Mouse (Mus musculus): ENCODE measurements around the gene Pilrb1. TPM values are rescaled to one million over a fixed set of nuclear protein-coding genes. Genes with fewer than 3 reads are reported as not detected.
"Not testable (repeated sequence)": the region's sequence is repeated elsewhere in the genome, so short reads cannot be mapped to it uniquely, and the experiment has no call there.

The Pilrb1 gene
- polyA plus RNA-seq (2012; rRNA removed) = 9.5 and 10.1 TPM in 2 replicates

DNA sequence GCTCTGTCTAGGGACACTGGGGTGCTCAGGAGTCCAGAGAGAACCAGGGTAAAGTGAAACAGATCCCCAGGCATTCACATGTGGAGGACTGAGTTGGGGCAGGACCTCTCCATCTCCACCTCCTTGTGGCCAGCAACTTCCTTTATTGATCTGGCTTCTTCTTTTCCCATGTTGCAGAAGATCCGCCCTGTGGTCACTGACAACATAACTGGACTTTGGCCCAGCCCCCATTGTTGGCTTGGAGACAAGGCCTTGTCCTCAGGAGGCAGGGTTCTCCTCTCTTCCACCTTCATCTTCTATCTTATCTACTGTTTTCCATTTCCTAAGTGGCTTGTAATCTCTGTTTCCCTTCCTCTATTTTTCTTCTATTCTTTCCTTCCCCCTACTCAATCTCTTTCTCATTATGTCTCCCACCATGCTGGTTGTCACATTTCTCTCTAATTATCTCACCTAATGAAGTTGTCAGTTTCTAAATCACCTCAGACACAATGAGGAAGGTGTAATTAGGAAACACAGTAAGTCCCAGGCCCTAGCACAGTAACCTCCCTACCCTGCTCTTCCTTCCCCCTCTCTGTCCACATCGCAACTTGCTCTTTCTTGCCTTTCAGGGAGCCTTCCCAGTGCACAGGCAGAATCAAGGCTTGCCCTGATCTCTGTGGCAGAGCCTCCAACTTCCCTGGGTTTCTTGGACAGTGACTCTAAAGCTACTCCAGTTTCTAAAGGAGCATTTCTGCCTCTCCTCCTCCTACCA, at the start of gene Pilrb1:
Pilrb1 (minus strand) TSS at position 147 of the 751 bp plus-strand sequence.
- 71% methylated on average over 2 of the region's 2 CpGs for WGBS

DNA sequence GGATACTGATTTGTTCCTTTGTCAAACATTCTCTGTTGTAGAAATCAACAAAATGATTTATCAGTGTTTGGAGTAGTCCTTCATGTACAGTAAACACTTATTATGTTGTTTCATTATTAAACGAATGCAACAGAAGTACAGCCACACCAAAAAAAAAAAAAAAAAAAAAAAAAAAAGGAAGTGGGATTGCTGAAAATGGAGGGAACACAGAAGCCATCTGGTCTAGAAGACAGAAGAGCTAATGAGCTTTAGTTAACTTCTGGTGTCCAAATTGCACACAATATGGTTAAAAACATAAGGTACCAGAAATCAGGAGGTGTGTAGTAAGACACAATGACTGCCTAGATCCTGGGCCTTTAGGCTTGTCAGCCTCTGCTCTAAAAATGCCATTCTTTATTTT, 39.9 kb upstream of the Pilrb1 start:
- no peak overlapping the region for H3K4me3 ChIP-seq (ENCODE audit: control insufficient read depth, insufficient read depth, low read length)

More for the DNA sequence above, at the start of gene Pilrb1:
- H3K4me1 ChIP-seq (replicated peaks; ENCODE audit: control insufficient read depth, insufficient read depth, low read length); H3K4me3 ChIP-seq (ENCODE audit: control insufficient read depth, insufficient read depth, low read length); H3K27me3 ChIP-seq (ENCODE audit: control insufficient read depth, insufficient read depth, low read length); DNase-seq; H3K27ac ChIP-seq (ENCODE audit: control insufficient read depth, insufficient read depth, low read length); H3K36me3 ChIP-seq (ENCODE audit: control insufficient read depth, insufficient read depth, low read length): not testable (repeated sequence)

DNA sequence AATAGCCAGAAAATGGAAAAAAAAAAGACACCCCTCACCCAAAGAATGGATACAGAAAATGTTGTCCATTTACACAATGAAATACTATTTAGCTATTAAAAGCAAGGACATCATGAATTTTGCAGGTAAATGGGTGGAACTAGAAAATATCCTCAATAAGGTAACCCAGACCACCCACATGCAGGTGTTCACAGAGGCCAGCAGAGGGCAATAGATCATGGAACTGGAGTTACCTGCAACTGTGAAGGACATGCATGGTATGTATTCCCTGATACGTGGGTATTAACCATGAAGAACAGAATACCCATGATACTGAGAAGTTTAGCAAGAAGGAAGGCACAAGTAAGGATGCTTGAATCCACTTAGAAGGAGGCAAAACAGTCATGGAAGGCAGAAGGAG, 35.0 kb upstream of the Pilrb1 start:
- no peaks in the 10 kb centered on the region for H3K4me1 ChIP-seq (replicated peaks; ENCODE audit: control insufficient read depth, insufficient read depth, low read length)
- no peak for DNase-seq
- WGBS = 54% methylated on average over 1 of the region's 1 CpGs
- no peaks in the 10 kb centered on the region for H3K27me3 ChIP-seq (ENCODE audit: control insufficient read depth, insufficient read depth, low read length)
- no peaks in the 10 kb centered on the region for H3K36me3 ChIP-seq (ENCODE audit: control insufficient read depth, insufficient read depth, low read length)
- H3K4me3 ChIP-seq (ENCODE audit: control insufficient read depth, insufficient read depth, low read length) = no peak overlapping the region
- TF ChIP-seq CTCF (IDR thresholded peaks at IDR 0.05; ENCODE audit: borderline replicate concordance, control insufficient read depth, extremely low read depth, insufficient read depth, low read length, poor library complexity) (no peak), POLR2A (IDR thresholded peaks at IDR 0.05; ENCODE audit: control insufficient read depth, extremely low read depth, insufficient read depth, low read length, poor library complexity) (no peak)
- H3K27ac ChIP-seq (ENCODE audit: control insufficient read depth, insufficient read depth, low read length) = no peak overlapping the region

More for the DNA sequence above, 39.9 kb upstream of the Pilrb1 start:
- WGBS = 31% methylated on average over 1 of the region's 1 CpGs
- Histone ChIP-seq H3K36me3 (ENCODE audit: control insufficient read depth, insufficient read depth, low read length) (no peaks in the 10 kb centered on the region), H3K27me3 (ENCODE audit: control insufficient read depth, insufficient read depth, low read length) (no peaks in the 10 kb centered on the region), H3K4me1 (replicated peaks; ENCODE audit: control insufficient read depth, insufficient read depth, low read length) (no peaks in the 10 kb centered on the region), H3K27ac (ENCODE audit: control insufficient read depth, insufficient read depth, low read length) (no peak overlapping the region)
- no peak for TF ChIP-seq POLR2A (IDR thresholded peaks at IDR 0.05; ENCODE audit: control insufficient read depth, extremely low read depth, insufficient read depth, low read length, poor library complexity)
- no peak for TF ChIP-seq CTCF (IDR thresholded peaks at IDR 0.05; ENCODE audit: borderline replicate concordance, control insufficient read depth, extremely low read depth, insufficient read depth, low read length, poor library complexity)
- no peak for DNase-seq

DNA sequence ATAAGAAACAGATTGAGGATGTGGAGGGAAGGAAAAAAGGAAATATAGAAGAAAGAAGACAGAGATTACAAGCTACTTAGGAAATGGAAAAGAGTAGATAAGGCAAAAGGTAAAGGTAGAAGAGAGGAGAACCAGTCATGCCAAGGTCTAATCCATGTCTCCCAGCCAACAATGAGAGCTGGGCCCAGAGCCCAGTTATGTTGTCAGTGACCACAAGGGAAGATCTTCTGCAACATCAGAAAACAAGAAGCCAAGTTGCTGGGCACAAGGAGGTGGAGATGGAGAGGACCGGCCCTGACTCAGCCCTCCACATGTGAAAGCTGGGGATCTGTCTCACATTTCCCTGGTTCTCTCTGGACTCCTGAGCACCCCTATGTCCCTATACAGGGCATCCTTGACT, 29.8 kb upstream of the Pilrb1 start:
- no peak for DNase-seq
- H3K4me3 ChIP-seq (ENCODE audit: control insufficient read depth, insufficient read depth, low read length) = no peak overlapping the region
- no peaks in the 10 kb centered on the region for H3K4me1 ChIP-seq (replicated peaks; ENCODE audit: control insufficient read depth, insufficient read depth, low read length)
- H3K36me3 ChIP-seq (ENCODE audit: control insufficient read depth, insufficient read depth, low read length) = no peaks in the 10 kb centered on the region
- WGBS = 86% methylated on average over 1 of the region's 1 CpGs
- no peak overlapping the region for H3K27ac ChIP-seq (ENCODE audit: control insufficient read depth, insufficient read depth, low read length)
- TF ChIP-seq POLR2A (IDR thresholded peaks at IDR 0.05; ENCODE audit: control insufficient read depth, extremely low read depth, insufficient read depth, low read length, poor library complexity) = no peak
- no peak for TF ChIP-seq CTCF (IDR thresholded peaks at IDR 0.05; ENCODE audit: borderline replicate concordance, control insufficient read depth, extremely low read depth, insufficient read depth, low read length, poor library complexity)
- no peaks in the 10 kb centered on the region for H3K27me3 ChIP-seq (ENCODE audit: control insufficient read depth, insufficient read depth, low read length)

DNA sequence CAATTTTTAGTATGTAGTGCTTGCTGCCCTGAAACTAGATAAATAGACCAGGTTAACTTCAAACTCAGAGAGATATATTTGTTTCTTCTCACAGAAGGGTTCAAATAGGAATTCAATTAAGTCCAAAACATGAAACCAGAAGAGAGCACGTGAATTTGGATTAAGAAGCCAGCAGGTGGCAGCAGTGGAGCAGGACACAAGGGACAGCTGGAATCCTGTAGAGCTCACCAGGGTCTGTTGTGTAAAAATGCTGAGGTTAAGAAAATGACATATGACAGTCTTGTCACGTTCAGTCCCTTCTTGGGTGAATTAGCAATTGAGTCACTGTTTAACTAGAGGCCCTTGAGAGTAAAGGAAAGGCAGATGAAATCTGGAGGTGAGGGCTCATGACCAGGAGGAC, 28.0 kb upstream of the Pilrb1 start:
- peak; percentile 31 for DNase-seq
- TF ChIP-seq POLR2A (IDR thresholded peaks at IDR 0.05; ENCODE audit: control insufficient read depth, extremely low read depth, insufficient read depth, low read length, poor library complexity) (no peak), CTCF (IDR thresholded peaks at IDR 0.05; ENCODE audit: borderline replicate concordance, control insufficient read depth, extremely low read depth, insufficient read depth, low read length, poor library complexity) (no peak)
- Histone ChIP-seq H3K27ac (ENCODE audit: control insufficient read depth, insufficient read depth, low read length) (no peak overlapping the region), H3K4me1 (replicated peaks; ENCODE audit: control insufficient read depth, insufficient read depth, low read length) (no peaks in the 10 kb centered on the region), H3K4me3 (ENCODE audit: control insufficient read depth, insufficient read depth, low read length) (no peak overlapping the region), H3K27me3 (ENCODE audit: control insufficient read depth, insufficient read depth, low read length) (no peaks in the 10 kb centered on the region), H3K36me3 (ENCODE audit: control insufficient read depth, insufficient read depth, low read length) (no peaks in the 10 kb centered on the region)
- WGBS = 3% methylated on average over 2 of the region's 2 CpGs

DNA sequence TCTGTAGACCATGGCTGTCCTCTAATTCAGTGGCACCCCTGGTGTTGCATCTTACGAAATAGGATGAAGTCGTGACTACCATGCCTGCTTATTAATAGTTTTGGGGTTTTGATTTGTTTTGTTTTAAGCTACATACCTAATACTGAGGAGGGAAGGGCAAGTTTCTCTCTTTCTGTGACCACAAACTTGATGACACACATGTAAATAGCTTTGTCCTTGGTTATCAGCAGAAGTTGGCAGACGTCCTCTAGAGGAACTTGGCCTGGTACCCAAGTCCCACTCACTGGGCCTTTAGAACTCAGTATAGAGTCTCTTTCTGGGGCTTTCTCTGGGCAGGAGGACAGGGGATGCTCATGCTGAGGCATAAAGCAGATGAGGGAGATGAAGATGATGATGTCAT, 25.4 kb upstream of the Pilrb1 start:
- no peak for TF ChIP-seq CTCF (IDR thresholded peaks at IDR 0.05; ENCODE audit: borderline replicate concordance, control insufficient read depth, extremely low read depth, insufficient read depth, low read length, poor library complexity)
- no peak for TF ChIP-seq POLR2A (IDR thresholded peaks at IDR 0.05; ENCODE audit: control insufficient read depth, extremely low read depth, insufficient read depth, low read length, poor library complexity)
- Histone ChIP-seq H3K27ac (ENCODE audit: control insufficient read depth, insufficient read depth, low read length) (no peak overlapping the region), H3K36me3 (ENCODE audit: control insufficient read depth, insufficient read depth, low read length) (no peaks in the 10 kb centered on the region), H3K4me3 (ENCODE audit: control insufficient read depth, insufficient read depth, low read length) (no peak overlapping the region), H3K27me3 (ENCODE audit: control insufficient read depth, insufficient read depth, low read length) (no peaks in the 10 kb centered on the region), H3K4me1 (replicated peaks; ENCODE audit: control insufficient read depth, insufficient read depth, low read length) (no peaks in the 10 kb centered on the region)
- WGBS = 69% methylated on average over 3 of the region's 3 CpGs
- DNase-seq = no peak

DNA sequence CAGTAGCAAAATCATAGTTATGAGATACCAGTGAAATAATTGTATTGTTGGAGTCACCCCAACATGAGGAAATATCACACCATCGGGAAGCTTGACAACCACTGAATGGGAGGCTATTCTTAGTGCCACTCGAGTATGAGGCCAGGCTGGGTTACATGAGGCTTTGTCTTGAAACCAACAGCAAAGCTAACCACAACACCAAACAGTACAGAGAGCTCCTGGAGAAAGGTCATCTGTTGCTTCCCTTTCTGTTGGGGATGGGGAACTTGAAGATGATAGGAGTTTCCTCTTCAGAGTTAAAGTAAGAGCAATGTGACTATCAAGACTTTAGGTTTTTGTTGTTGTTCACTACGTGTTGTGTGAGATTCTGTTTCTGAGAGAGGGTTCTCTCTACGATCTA, 25.0 kb upstream of the Pilrb1 start:
- no peak overlapping the region for H3K4me3 ChIP-seq (ENCODE audit: control insufficient read depth, insufficient read depth, low read length)
- H3K4me1 ChIP-seq (replicated peaks; ENCODE audit: control insufficient read depth, insufficient read depth, low read length) = no peaks in the 10 kb centered on the region
- H3K36me3 ChIP-seq (ENCODE audit: control insufficient read depth, insufficient read depth, low read length) = no peaks in the 10 kb centered on the region
- 18% methylated on average over 4 of the region's 4 CpGs for WGBS
- TF ChIP-seq POLR2A (IDR thresholded peaks at IDR 0.05; ENCODE audit: control insufficient read depth, extremely low read depth, insufficient read depth, low read length, poor library complexity) (no peak), CTCF (IDR thresholded peaks at IDR 0.05; ENCODE audit: borderline replicate concordance, control insufficient read depth, extremely low read depth, insufficient read depth, low read length, poor library complexity) (no peak)
- no peak for DNase-seq
- no peak overlapping the region for H3K27ac ChIP-seq (ENCODE audit: control insufficient read depth, insufficient read depth, low read length)
- no peaks in the 10 kb centered on the region for H3K27me3 ChIP-seq (ENCODE audit: control insufficient read depth, insufficient read depth, low read length)
